Mouse (Mus musculus) cerebellum, postnatal 14 days (tissue): ENCODE measurements around the gene Raly.

ENCODE experiments used
- DNase-seq, 2 experiments: peaks; one replicate each; pipeline ENCODE4 v3.0.0; 2021; ENCODE audit warnings: mixed read lengths in 2 of 2

Gene Raly

DNA sequence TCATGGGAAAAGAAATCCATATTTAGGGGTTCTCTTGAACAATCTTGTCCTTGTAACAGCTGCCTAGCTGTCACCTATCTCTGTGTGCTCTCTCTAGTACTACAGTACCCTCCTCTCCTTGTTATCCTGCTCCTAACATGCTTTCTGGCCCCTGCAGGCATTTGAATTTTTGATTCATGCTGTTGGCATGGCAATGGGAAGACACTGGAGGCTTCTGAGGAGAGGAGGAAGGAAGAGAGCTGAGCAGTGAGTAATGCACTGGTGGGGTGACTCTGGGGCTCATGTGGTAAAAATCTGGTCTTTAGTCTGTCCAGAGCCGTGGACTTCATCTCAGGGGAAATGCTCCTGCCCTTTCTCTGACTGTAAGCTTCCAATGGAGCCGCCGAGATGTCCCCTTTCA, 5.6 kb upstream of the Raly start:
- no peak for DNase-seq

DNA sequence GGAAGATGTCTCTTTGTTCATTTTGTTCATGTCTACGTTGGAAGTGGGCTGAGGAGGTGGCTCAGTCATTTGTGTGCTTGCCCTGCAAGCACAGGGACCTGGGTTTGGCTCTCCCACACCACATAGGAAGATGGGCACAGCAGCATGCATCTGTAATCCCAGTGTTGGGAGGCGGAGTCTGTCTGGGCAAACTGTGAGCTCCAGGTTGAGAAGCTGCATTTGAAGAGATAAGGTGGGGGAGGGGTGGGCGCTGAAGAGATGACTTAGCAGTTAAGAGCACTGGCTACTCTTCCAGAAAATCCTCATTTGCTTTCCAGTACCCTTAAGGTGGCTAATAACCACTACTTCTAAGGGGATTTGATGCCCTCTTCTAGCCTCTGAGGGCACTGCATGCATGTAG, 4.7 kb upstream of the Raly start:
- DNase-seq = no peak

DNA sequence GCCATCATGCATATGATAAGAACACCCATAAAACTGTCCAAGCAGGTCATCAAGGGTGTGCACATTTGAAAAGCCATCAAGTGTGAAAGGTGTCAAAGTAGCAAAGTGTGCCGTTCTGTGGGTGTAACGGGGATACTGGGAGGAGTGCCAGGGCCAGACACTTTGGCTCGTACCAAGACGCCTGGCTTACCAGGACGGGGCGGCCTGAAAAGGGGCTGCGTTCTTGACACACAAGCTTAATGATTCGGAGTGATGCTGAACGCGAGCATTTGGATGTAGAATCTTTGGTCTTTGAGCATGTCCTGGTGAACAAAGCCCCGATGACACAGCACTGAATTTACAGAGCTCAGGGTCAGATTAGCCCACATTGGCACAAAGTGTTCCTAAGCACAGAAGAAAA, 4.1 kb upstream of the Raly start:
- peak in 1 of 2 experiments; percentile 33 for DNase-seq

GRCm38 (mm10) chr2:154789381-154789780, 1.5 kb upstream of the Raly start:
- peak in 1 of 2 experiments; percentile 17 for DNase-seq

DNA sequence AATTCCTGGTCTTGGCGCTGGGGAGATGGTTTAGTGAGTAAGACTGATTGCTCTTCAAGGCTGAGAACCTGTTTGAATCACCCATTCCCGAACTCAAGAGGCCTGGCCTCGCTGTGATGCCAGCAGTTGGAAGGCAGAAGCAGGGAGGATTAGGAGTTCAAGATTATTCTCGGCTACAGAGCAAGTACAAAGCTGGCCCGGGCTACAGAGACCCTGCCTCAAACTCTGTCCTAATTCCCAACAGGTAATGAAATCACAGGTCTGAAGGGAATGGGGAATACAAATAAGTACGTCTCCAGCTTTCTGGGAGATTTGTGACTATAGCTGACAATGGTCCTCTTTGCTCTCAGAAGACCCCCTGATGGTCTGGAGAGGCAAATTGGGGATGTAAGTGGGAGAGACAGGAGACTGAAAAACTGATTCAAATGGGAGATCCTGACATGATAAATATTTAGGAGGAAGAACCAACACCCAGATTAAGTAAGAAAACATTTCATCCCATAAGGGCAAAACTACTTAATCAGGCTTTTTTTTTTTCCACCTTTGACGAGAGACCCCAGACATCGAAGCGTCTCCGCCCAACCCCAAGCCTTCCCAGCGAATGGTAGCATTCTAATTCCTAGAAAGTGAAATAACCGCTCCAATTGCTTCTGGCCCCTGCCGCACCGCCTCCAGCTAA, 780 bp upstream of the Raly start:
- peak in 1 of 2 experiments; percentile 31 for DNase-seq

DNA sequence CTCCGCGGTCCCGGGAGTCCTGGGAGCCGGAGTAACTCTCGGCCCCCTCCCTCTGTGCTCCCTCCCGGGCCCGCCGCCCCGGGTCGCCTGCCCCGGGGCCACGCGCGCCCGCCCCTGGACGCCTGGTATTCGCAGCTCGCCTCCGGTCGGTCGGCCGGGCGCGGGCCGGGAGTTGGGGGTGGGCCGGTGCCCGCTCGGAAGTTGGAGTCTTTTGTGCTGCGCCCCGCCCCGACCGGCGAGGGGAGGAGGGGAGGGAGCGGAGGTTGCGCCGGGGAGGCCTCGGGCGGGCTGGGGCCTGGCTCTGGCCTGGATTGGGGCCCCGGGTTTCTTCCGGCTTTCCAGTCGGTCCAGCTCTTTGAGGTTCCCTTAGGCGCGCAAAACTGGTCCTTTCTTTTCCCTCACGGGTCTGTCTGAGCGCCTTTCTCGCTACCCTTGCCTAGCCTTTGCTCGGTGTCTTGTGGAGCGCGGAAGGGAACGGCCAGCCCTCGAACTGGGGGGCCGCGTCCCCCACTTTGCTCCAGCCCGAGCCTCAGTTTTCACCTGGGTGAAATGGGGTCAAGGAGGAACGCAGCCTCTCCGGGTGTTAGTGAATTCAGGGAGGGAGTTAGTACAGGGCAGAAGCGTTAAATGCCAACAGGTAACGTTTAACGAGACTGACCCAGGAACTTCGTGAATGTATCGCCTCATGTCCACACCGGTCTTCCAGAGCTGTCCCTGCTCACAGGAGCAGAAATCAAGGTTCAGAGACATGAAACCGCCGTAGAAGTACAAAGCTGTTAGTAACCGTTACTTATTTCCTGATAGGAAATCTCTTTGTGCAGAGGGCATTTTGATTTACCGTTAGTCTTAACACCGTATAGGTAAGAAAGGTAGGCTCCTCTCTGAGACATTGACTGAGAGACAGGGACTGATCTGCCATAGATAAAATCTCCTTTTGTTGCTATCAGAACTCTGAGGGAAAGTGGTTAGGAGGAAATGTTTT, 1.1 kb downstream of the Raly start:
- peak; percentile 73 for DNase-seq

DNA sequence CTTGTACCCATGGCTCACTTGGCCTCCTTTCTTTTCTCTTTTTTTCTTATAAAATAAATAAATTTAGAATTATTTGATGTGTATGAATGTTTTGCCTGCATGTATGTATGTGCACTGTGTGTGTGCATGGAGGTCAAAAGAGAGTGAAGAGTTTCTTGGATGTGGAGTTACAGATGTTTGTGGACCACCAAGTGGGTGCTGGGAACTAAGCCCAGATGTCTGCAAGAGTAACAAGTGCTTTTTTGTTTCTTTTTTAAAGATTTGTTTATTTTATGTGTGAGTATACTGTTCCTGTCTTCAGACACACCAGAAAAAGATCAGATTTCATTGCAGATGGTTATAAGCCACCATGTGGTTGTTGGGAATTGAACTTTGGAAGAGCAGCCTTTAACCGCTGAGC, 12.5 kb downstream of the Raly start:
- DNase-seq = no peak

DNA sequence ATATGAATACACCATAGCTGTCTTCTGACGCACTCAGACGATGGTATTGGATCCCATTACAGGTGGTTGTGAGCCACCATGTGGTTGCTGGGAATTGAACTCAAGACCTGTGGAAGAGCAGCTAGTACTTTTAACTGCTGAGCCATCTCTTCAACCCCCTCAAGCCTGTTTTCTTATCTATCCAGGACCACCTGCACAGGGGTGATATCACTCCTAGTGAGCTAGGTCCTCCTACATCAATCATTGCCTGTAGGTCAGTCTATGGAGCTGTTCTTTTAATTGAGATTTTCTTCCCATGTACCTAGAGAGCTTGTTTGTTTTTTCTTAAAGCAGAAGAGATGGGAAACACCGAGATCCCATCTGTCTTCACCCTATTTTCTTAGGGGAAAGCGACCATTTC, 12.9 kb downstream of the Raly start:
- no peak for DNase-seq

DNA sequence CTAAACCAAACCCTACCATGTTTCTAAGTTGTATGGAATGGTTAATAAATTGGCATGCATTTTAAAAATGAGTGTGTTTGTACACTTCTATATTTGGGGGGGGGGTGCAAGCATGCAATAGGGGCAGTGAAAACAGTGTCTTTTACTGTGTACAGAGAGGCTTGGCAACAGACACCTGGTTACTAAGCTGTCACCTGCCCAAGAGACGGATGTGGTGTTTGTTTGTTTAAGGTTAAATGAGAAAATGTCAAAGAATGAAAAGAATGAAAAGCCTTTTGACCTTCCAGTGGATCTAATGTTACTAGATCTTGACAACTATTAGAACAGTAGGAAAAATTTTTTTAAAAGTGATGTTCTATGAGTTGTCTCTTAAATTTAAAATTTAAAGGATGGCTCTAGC, 16.8 kb downstream of the Raly start:
- no peak for DNase-seq

DNA sequence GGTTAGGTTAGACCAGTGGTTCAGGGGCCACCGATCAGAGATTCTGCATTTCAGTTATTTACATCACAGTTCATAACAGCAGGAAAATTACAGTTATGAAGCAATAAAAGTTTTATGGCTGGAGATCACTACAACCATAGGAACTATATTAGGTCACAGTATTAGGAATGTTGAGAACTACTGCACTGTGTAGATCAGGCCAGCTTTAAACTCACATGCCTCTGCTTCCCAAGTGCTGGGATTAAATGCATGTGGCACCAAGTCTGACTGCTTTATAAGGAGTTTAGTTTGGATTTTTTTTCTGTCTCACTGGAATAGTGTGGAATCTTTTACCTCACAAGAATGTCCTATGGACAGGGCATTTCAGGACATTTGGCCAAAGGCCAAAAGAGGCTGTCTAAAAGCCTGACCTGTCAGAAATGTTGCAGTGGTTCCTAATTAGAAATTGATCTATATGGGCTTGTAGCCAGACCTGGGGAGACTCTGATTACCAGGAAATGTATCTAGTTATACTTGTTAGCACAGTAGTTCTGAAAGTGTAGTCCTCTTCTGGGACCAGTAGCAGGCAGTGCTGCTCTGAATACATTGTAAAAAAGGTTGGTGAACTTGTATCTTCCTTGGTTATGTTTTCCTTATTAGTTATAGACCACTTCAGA, 18.3 kb downstream of the Raly start:
- DNase-seq = peak; percentile 35 to 53

- no peak for DNase-seq
Measured at GRCm38 (mm10) chr2:154810821-154811220, 19.9 kb downstream of the Raly start.

DNA sequence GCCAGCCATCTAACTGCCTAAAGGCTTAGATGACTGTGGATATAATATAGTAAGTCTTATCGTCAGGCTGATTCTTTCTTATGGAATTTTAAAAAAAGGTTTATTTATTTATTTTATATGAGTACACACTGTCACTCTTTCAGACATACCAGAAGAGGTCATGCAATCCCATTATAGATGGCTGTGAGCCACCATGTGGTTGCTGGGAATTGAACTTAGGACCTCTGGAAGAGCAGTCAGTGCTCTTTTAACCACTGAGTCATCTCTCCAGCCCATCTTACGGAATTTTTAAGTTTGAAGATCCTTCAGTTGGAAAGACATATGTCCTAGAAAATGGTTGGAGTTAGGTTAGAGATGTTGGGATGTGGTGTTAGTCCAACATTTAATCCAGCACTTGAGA, 22.5 kb downstream of the Raly start:
- no peak for DNase-seq

DNA sequence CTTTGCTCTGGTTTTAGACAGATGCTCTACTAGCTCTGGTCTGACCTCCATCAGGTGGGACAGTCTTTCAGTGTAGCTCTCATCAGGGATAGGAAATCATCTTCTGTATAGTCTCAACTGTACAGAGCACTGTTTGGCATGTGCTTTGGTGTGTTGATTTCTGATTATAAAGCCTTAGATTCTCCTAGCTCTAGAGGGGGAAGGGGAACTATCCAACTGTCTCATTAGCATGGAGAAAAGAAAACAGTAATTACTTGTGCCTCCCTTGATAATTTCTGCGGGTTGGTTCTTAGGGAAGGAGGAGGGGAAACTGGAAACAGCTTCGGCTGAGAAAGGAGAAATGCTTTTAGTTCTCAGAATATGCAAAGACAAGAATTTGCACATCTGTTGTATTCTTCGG, 26.2 kb downstream of the Raly start:
- no peak for DNase-seq

DNA sequence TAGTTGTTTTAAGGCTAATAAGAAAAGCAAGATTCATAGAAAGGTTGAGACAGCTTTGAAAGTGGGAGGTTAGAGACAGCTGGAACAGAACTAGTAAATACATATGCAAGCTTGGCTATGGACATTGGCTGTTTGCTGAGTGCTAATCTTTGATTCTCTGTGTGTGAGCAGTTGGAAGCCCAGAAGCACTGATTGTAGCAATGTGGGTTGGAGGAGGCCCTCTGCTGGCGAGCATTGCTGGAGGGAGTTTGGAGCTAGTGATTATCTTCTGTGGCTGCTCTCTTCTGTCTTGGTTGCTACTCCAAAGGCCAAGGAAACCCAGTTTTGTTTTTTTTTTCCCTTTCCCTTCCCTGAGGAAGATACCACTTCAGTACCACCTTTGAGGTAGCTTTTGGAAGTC, 26.9 kb downstream of the Raly start:
- peak; percentile 68 to 78 for DNase-seq

DNA sequence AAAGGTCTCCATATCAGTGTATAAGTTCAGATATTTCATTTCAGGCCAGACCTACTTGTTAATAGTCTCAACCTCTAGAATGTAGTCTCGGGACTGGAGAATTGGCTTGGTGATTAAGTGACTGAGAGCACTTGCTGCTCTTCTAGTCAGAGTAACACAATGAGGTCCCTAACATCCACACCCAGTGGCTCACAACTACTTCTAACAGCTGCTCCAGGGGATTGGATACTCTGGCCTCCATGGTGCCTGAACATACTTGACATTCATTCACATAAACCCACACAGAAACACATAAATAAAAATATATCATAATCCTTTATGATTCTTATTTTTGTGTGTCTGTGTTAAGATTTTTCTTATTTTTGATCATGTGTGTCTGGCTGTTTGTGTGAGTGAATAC, 27.7 kb downstream of the Raly start:
- DNase-seq = no peak

- no peak for DNase-seq
Measured at GRCm38 (mm10) chr2:154820346-154820745, 29.4 kb downstream of the Raly start.

DNA sequence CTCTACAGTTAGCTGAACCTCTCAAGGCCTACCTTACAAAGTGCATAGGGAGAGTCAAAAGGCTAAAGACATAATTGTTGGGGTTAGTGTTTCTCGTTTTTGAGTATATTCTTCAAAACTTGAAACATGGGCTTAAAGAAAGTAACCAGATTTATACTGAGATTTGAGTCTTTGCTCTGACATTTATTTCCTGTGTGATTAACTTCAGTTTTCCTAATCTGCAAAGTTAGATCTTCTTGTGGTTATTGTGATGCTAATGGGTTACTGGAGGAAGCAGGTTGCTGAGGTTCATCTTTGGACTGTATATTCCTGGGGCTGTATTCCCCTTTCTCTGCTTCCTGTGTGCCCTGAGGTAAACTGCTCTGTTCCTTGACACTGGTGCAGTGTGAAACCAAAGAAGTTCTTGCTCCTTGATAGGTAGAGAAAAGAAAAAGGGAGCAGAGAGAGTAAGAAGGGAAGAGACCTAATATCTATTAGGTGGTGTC, 35.2 kb downstream of the Raly start:
- DNase-seq = no peak

DNA sequence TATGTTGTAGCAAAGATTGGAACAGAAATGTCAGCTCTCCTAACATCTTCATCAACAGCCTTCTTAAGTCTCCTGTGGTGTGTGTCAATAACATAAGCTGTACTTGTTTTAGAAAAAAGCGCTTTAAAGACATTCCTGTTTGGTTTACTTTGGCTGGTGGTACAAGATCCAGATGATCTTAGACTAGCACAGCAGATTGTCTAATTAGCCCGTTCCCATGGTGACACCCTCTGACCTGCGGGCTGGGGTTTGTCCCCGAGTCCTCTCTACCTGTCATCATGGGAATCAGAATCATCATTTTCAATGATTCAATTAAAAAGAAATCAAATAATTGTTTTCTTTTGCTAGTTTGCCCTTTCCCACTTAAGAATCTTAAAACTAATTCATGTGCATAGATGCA, 36.6 kb downstream of the Raly start:
- DNase-seq = no peak

DNA sequence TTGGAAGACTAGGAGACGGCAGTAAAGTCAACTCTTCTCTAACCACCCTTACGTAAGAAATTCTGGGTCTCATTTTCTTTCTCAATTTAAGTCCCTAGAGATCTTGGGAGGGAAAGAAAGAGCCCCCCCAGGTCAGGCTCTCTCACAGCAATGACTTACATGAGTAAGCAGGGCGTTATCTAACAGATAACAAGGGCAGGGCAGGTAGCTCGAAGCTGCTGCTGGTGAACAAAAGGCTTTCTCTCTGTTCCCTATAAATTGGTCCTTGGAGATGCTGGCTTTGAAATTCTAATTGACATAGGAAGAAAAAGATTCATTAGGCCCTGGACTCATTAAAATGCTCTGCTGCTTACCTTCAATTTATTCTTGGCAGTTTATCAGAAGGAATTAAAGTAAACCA, 41.6 kb downstream of the Raly start:
- DNase-seq = no peak

- DNase-seq = peak in 1 of 2 experiments; percentile 58
Measured at GRCm38 (mm10) chr2:154834149-154834865, 43.4 kb downstream of the Raly start.

GRCm38 (mm10) chr2:154836537-154836936, 45.6 kb downstream of the Raly start:
- DNase-seq = no peak

GRCm38 (mm10) chr2:154848086-154848485, 57.2 kb downstream of the Raly start:
- peak in 1 of 2 experiments; percentile 51 for DNase-seq

GRCm38 (mm10) chr2:154855383-154855782, 64.5 kb downstream of the Raly start:
- peak; percentile 83 to 86 for DNase-seq
